Mouse (Mus musculus): ENCODE measurements around the gene Catsperg1. TPM values are rescaled to one million over a fixed set of nuclear protein-coding genes. Genes with fewer than 3 reads are reported as not detected.
"Not testable (repeated sequence)": the region's sequence is repeated elsewhere in the genome, so short reads cannot be mapped to it uniquely, and the experiment has no call there.

The Catsperg1 gene
- polyA plus RNA-seq, 1 experiment, result 0.40 TPM

GRCm38 (mm10) chr7:29247314-29247700 lies 33.5 kb upstream of the Catsperg1 start:
- H3K4me1 ChIP-seq (ENCODE audit: control insufficient read depth, insufficient read depth, low read length), result peaks cover 6% of the 10 kb centered on the region; the same call in 1 of the 2 replicates
- peak; percentile 80 for TF ChIP-seq CTCF (IDR thresholded peaks at IDR 0.05; ENCODE audit: borderline replicate concordance, insufficient read depth, low read length)
- TF ChIP-seq POLR2A (IDR thresholded peaks at IDR 0.05; ENCODE audit: low read depth, low read length), result no peak
- H3K4me3 ChIP-seq (ENCODE audit: insufficient read depth, low read length), result peak overlapping the region; percentile 41
- no peak overlapping the region for H3K27ac ChIP-seq (ENCODE audit: insufficient read depth, low read length)

- Histone ChIP-seq H3K4me3 (ENCODE audit: insufficient read depth, low read length) (no peak overlapping the region), H3K4me1 (ENCODE audit: control insufficient read depth, insufficient read depth, low read length) (peaks cover 6% of the 10 kb centered on the region; the same call in 1 of the 2 replicates)
- TF ChIP-seq CTCF (IDR thresholded peaks at IDR 0.05; ENCODE audit: borderline replicate concordance, insufficient read depth, low read length), result no peak
- no peak for TF ChIP-seq POLR2A (IDR thresholded peaks at IDR 0.05; ENCODE audit: low read depth, low read length)
Measured at GRCm38 (mm10) chr7:29246619-29247313, 32.9 kb upstream of the Catsperg1 start.

GRCm38 (mm10) chr7:29246015-29246414 lies 32.2 kb upstream of the Catsperg1 start:
- TF ChIP-seq CTCF (IDR thresholded peaks at IDR 0.05; ENCODE audit: borderline replicate concordance, insufficient read depth, low read length) (no peak), POLR2A (IDR thresholded peaks at IDR 0.05; ENCODE audit: low read depth, low read length) (no peak)
- H3K4me1 ChIP-seq (ENCODE audit: control insufficient read depth, insufficient read depth, low read length), result peaks cover 6% of the 10 kb centered on the region; the same call in 1 of the 2 replicates
- no peak overlapping the region for H3K4me3 ChIP-seq (ENCODE audit: insufficient read depth, low read length)
- no peak overlapping the region for H3K27ac ChIP-seq (ENCODE audit: insufficient read depth, low read length)

More at GRCm38 (mm10) chr7:29246619-29247313, 32.9 kb upstream of the Catsperg1 start:
- H3K27ac ChIP-seq (ENCODE audit: insufficient read depth, low read length), result no peak overlapping the region

- H3K27ac ChIP-seq (ENCODE audit: insufficient read depth, low read length), result no peak overlapping the region
- no peak overlapping the region for H3K4me3 ChIP-seq (ENCODE audit: insufficient read depth, low read length)
- H3K4me1 ChIP-seq (ENCODE audit: control insufficient read depth, insufficient read depth, low read length), result peaks cover 6% of the 10 kb centered on the region; the same call in 1 of the 2 replicates
- TF ChIP-seq POLR2A (IDR thresholded peaks at IDR 0.05; ENCODE audit: low read depth, low read length) (no peak; the same call in 1 of the 2 replicates), CTCF (IDR thresholded peaks at IDR 0.05; ENCODE audit: borderline replicate concordance, insufficient read depth, low read length) (peak; percentile 28; the same call in 1 of the 2 replicates)
Measured at GRCm38 (mm10) chr7:29244732-29245416, 31.0 kb upstream of the Catsperg1 start.

GRCm38 (mm10) chr7:29238019-29238967 lies 24.5 kb upstream of the Catsperg1 start, which contains the start of gene Yif1b:
TSS of gene Yif1b (plus strand) at chr7:29238329.
- TF ChIP-seq CTCF (IDR thresholded peaks at IDR 0.05; ENCODE audit: borderline replicate concordance, insufficient read depth, low read length) (no peak), POLR2A (IDR thresholded peaks at IDR 0.05; ENCODE audit: low read depth, low read length) (peak; percentile 93)
- Histone ChIP-seq H3K27ac (ENCODE audit: insufficient read depth, low read length) (peak within 1 kb of the TSS; percentile 76), H3K4me3 (ENCODE audit: insufficient read depth, low read length) (peak within 1 kb of the TSS; percentile 87), H3K4me1 (ENCODE audit: control insufficient read depth, insufficient read depth, low read length) (peaks cover 8% of the 10 kb centered on the region)

GRCm38 (mm10) chr7:29237596-29237995 lies 23.8 kb upstream of the Catsperg1 start:
- peak overlapping the region; percentile 9; the same call in 1 of the 2 replicates for H3K4me3 ChIP-seq (ENCODE audit: insufficient read depth, low read length)
- H3K4me1 ChIP-seq (ENCODE audit: control insufficient read depth, insufficient read depth, low read length), result not testable (repeated sequence)
- peak overlapping the region; percentile 76 for H3K27ac ChIP-seq (ENCODE audit: insufficient read depth, low read length)

- Histone ChIP-seq H3K4me3 (ENCODE audit: insufficient read depth, low read length) (no peak overlapping the region), H3K27ac (ENCODE audit: insufficient read depth, low read length) (no peak overlapping the region), H3K4me1 (ENCODE audit: control insufficient read depth, insufficient read depth, low read length) (peaks cover 8% of the 10 kb centered on the region)
- no peak for TF ChIP-seq POLR2A (IDR thresholded peaks at IDR 0.05; ENCODE audit: low read depth, low read length)
Measured at GRCm38 (mm10) chr7:29236593-29236992, 22.8 kb upstream of the Catsperg1 start.

- TF ChIP-seq CTCF (IDR thresholded peaks at IDR 0.05; ENCODE audit: borderline replicate concordance, insufficient read depth, low read length) (no peak), POLR2A (IDR thresholded peaks at IDR 0.05; ENCODE audit: low read depth, low read length) (no peak)
- Histone ChIP-seq H3K27ac (ENCODE audit: insufficient read depth, low read length) (no peak overlapping the region), H3K4me1 (ENCODE audit: control insufficient read depth, insufficient read depth, low read length) (peaks cover 7% of the 10 kb centered on the region)
Measured at GRCm38 (mm10) chr7:29234661-29235060, 20.8 kb upstream of the Catsperg1 start.

GRCm38 (mm10) chr7:29233745-29234144 lies 19.9 kb upstream of the Catsperg1 start:
- no peaks in the 10 kb centered on the region for H3K4me1 ChIP-seq (ENCODE audit: control insufficient read depth, insufficient read depth, low read length)
- H3K4me3 ChIP-seq (ENCODE audit: insufficient read depth, low read length), result no peak overlapping the region
- H3K27ac ChIP-seq (ENCODE audit: insufficient read depth, low read length), result 0 out of 2 replicates have a peak overlapping the region, but pooled peaks have one; percentile 1
- TF ChIP-seq CTCF (IDR thresholded peaks at IDR 0.05; ENCODE audit: borderline replicate concordance, insufficient read depth, low read length), result no peak
- TF ChIP-seq POLR2A (IDR thresholded peaks at IDR 0.05; ENCODE audit: low read depth, low read length), result no peak

More at GRCm38 (mm10) chr7:29234661-29235060, 20.8 kb upstream of the Catsperg1 start:
- no peak overlapping the region for H3K4me3 ChIP-seq (ENCODE audit: insufficient read depth, low read length)

Data from embryonic fibroblast, embryonic 13.5 days (primary cell).